Mouse (Mus musculus): ENCODE results near the gene Hist1h4j. TPM values are rescaled to one million over a fixed set of nuclear protein-coding genes. Genes with fewer than 3 reads are reported as not detected.
"Not testable (repeated sequence)": the region's sequence is repeated elsewhere in the genome, so short reads cannot be mapped to it uniquely, and the experiment has no call there.

Hist1h4j gene
- polyA plus RNA-seq, 1 experiment from 2014 or later = 0.81 TPM

DNA sequence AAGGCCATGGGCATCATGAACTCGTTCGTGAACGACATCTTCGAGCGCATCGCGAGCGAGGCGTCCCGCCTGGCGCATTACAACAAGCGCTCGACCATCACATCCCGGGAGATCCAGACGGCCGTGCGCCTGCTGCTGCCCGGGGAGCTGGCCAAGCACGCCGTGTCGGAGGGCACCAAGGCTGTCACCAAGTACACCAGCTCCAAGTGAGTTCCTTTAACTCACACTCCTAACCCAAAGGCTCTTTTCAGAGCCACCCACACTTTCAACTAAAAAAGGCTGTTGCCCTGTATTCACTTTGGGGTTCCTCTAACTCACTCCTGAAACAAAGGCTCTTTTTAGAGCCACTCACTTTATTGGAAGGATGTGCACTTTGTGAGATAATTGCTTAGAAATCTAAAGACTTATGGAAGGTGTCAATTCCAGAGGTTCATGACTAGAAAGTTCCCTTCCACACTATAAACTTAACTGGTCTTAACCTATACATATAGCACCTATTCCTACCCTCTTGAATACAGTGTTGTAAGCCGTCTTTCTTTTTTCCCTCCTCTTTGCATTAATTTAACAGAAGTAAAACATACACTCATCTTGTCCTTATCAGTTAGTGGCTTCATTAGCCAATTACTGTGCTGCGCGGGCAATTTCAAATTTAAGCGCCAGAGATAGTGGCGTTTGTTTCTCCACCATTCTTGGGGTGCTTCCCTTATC, 19.6 kb downstream of the Hist1h4j start:
- peak; percentile 61 for DNase-seq
- H3K36me3 ChIP-seq; H3K9me3 ChIP-seq (replicated peaks); H3K27me3 ChIP-seq: not testable (repeated sequence)
- Histone ChIP-seq H3K9ac (peak overlapping the region; percentile 75), H3K4me3 (replicated peaks) (peak overlapping the region; percentile 56), H3K27ac (peak overlapping the region; percentile 99), H3K4me1 (replicated peaks) (peaks cover 27% of the 10 kb centered on the region), H3K4me2 (peak overlapping the region; percentile 78)
- under 1% methylated on average over 20 of the region's 26 CpGs for WGBS (ENCODE audit: insufficient replicate concordance)
- ATAC-seq (ENCODE audit: low read depth) = peak; percentile 20

DNA sequence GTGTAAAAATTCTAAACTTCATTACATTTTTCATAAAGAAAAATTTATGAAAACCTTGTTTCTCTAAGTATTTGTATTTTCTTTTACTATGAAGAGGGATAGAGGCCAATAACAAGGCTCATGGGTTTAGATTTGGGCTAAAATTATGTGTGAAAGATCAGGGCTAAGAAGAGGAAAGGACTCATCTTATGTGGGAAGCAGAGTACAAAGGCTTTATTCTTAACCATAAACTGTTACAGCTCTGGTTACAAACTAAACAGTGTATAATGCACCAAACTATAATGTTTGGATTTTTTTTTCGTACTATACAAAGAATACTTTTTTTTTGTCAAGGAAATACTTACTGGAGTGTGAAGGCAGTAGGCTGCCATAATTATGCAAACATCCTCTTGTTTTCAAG, 20.8 kb downstream of the Hist1h4j start:
- ATAC-seq (ENCODE audit: low read depth) (no peak), DNase-seq (no peak)
- Histone ChIP-seq H3K9me3 (replicated peaks) (no peaks in the 10 kb centered on the region), H3K9ac (peak overlapping the region; percentile 70), H3K36me3 (no peaks in the 10 kb centered on the region), H3K27ac (peak overlapping the region; percentile 99), H3K27me3 (no peaks in the 10 kb centered on the region), H3K4me2 (peak overlapping the region; percentile 64), H3K4me3 (replicated peaks) (peak overlapping the region; percentile 50), H3K4me1 (replicated peaks) (peaks cover 27% of the 10 kb centered on the region)
- WGBS (ENCODE audit: insufficient replicate concordance) = 78% methylated on average over 1 of the region's 1 CpGs

DNA sequence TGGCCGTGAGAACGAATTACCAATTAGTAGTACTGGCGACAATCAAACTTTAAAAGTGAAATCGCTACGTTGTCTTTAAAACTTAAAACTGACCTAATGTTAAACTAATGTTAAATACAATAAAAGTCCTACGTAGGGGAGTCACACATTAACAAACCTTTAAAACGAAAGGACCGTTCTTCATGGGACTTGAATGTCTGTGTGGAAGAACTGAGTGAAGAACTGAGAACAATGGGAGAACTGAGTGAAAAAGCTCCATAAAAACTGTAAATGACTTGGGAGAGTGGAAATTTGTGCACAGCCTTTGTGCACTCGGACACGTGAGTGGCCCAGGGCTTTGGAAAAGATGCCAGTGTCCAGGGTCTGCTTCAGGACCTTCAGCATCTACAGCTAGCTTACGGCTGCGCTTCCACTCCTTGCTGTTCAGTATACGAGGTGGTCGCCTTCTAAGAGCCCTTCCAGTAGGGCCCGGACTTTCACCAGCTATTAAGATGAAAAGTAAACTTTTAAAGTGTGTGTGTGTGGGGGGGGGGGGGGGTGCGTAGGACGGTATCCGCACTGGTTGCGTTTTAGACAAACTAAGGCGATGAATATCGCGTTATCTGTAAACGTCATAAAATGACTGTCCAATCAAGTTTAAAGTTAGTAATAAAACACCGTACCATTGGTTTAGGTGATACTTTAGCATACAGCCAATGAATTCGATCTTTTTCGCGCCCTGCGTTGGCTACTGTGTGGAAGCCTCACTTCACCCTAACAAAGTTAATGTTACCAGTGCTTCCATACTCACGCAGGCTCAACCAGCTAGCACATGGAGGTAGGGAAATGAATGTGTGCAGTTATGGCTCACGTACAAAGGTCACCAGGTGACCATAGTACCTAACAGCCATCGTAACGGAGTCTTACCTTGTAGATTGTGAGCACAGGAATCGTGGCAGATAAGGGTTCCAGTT, 44.2 kb downstream of the Hist1h4j start:
- H3K9ac ChIP-seq = peak overlapping the region; percentile 93
- H3K9me3 ChIP-seq (replicated peaks) = no peaks in the 10 kb centered on the region
- H3K36me3 ChIP-seq = 0 out of 2 replicates have a peak, but pooled peaks cover 3% of the 10 kb centered on the region
- no peaks in the 10 kb centered on the region for H3K27me3 ChIP-seq
- H3K4me3 ChIP-seq (replicated peaks) = peak overlapping the region; percentile 73
- H3K27ac ChIP-seq = peak overlapping the region; percentile 100
- H3K4me2 ChIP-seq = peak overlapping the region; percentile 91
- DNase-seq = peak; percentile 78
- peak; percentile 70 for ATAC-seq (ENCODE audit: low read depth)
- 3% methylated on average over 33 of the region's 33 CpGs for WGBS (ENCODE audit: insufficient replicate concordance)
- peaks cover 54% of the 10 kb centered on the region for H3K4me1 ChIP-seq (replicated peaks)

DNA sequence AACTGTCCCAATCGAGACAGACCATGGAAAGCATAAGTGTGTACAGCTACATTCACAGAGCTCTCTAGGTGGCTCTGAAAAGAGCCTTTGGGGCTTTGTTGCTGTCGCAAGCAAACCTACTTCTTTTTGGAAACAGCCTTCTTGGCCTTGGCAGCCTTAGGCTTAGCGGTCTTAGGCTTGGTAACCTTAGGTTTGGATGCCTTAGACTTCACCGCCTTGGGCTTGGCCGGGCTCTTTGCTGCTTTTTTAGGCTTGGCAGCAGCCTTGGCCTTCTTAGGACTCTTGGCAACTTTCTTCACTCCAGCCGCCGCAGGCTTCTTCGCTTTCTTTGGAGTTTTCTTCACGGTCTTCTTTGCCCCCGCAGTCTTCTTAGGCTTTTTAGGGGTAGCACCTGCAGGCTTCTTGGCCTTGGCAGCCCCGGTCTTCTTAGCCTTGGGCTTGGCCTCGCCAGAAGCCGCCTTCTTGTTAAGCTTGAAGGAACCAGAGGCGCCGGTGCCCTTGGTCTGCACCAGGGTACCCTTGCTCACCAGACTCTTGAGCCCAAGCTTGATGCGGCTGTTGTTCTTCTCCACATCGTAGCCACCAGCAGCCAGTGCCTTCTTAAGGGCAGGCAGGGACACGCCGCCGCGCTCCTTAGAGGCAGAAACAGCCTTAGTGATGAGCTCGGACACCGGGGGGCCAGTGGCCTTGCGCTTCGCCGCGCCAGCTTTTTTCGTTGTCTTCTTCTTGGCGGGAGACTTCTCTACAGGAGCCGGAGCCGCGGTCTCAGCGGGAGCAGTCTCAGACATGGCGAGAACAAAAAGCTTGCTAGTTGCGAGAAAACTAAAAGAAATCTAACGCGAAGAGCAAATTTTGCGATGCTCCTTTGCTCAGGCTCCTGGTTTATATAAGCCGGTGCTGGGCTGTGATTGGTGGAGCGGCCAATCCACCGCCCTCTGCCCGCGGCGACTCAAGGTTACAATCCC, 45.2 kb downstream of the Hist1h4j start, which contains the start of gene Hist1h1b:
Hist1h1b (minus strand) TSS at position 859 of the 965 bp plus-strand sequence.
- no peaks in the 10 kb centered on the region for H3K27me3 ChIP-seq
- H3K4me1 ChIP-seq (replicated peaks) = peaks cover 57% of the 10 kb centered on the region
- peak within 1 kb of the TSS; percentile 93 for H3K9ac ChIP-seq
- ATAC-seq (ENCODE audit: low read depth) (peak; percentile 54), DNase-seq (peak; percentile 87)
- H3K4me2 ChIP-seq = peak within 1 kb of the TSS; percentile 91
- no peaks in the 10 kb centered on the region for H3K36me3 ChIP-seq
- WGBS (ENCODE audit: insufficient replicate concordance) = under 1% methylated on average over 44 of the region's 44 CpGs
- peak within 1 kb of the TSS; percentile 100 for H3K27ac ChIP-seq
- H3K9me3 ChIP-seq (replicated peaks) = no peaks in the 10 kb centered on the region
- H3K4me3 ChIP-seq (replicated peaks) = peak within 1 kb of the TSS; percentile 73

DNA sequence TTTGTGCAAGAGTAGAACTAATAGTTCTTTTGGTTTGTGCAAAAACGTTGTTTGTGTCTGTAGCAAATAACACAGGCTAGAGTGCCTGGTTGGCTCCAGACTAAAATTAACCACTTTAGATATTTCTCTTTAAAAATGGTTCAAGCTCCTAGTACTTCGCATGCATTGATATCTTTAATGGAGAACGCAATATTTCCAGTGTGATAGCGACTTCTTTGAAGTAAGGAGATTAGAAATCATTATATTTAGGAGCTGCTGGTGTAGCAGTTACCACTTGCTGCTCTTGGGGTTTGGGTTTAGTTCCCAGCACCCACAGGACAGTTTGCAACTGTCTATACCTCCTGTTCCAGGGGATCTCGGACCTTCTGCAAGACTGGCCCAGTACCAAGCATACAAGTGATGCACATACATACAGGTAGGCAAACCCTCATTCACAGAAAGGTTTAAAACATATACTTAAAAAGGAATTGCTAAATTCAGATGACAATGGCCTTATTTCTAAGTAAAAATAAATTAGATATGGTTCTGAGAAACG, 46.2 kb downstream of the Hist1h4j start:
- peak overlapping the region; percentile 93 for H3K9ac ChIP-seq
- no peaks in the 10 kb centered on the region for H3K9me3 ChIP-seq (replicated peaks)
- peak overlapping the region; percentile 100 for H3K27ac ChIP-seq
- H3K4me3 ChIP-seq (replicated peaks) = peak overlapping the region; percentile 73
- H3K36me3 ChIP-seq = no peaks in the 10 kb centered on the region
- WGBS (ENCODE audit: insufficient replicate concordance) = 29% methylated on average over 6 of the region's 6 CpGs
- peak overlapping the region; percentile 91 for H3K4me2 ChIP-seq
- H3K27me3 ChIP-seq = no peaks in the 10 kb centered on the region
- ATAC-seq (ENCODE audit: low read depth) (no peak), DNase-seq (no peak)
- peaks cover 59% of the 10 kb centered on the region for H3K4me1 ChIP-seq (replicated peaks)

DNA sequence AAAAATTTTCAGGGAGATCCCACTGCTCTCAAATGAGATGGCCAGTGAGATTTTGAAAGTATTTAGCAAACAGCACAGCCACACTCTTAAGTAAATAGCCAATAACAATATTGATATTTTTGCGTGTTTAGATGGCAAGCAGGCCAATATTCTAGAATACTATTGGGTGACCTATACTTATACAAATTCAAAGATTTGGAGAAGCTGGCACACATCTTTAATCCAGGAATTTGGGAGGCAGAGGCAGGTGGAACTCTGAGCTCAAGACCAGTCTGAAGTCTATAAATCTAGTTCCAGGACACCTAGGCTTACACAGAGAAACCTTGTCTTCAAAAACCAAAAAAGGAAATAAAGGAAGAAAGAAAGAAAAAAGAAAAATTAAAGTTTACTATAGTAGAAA, 46.8 kb downstream of the Hist1h4j start:
- Histone ChIP-seq H3K4me2 (peak overlapping the region; percentile 74), H3K9me3 (replicated peaks) (no peaks in the 10 kb centered on the region), H3K4me1 (replicated peaks) (peaks cover 56% of the 10 kb centered on the region), H3K27ac (peak overlapping the region; percentile 100), H3K9ac (peak overlapping the region; percentile 64), H3K36me3 (no peaks in the 10 kb centered on the region), H3K4me3 (replicated peaks) (peak overlapping the region; percentile 35; the same call in 1 of the 2 replicates), H3K27me3 (no peaks in the 10 kb centered on the region)
- ATAC-seq (ENCODE audit: low read depth) (no peak), DNase-seq (no peak)
- 75% methylated on average over 1 of the region's 1 CpGs for WGBS (ENCODE audit: insufficient replicate concordance)

DNA sequence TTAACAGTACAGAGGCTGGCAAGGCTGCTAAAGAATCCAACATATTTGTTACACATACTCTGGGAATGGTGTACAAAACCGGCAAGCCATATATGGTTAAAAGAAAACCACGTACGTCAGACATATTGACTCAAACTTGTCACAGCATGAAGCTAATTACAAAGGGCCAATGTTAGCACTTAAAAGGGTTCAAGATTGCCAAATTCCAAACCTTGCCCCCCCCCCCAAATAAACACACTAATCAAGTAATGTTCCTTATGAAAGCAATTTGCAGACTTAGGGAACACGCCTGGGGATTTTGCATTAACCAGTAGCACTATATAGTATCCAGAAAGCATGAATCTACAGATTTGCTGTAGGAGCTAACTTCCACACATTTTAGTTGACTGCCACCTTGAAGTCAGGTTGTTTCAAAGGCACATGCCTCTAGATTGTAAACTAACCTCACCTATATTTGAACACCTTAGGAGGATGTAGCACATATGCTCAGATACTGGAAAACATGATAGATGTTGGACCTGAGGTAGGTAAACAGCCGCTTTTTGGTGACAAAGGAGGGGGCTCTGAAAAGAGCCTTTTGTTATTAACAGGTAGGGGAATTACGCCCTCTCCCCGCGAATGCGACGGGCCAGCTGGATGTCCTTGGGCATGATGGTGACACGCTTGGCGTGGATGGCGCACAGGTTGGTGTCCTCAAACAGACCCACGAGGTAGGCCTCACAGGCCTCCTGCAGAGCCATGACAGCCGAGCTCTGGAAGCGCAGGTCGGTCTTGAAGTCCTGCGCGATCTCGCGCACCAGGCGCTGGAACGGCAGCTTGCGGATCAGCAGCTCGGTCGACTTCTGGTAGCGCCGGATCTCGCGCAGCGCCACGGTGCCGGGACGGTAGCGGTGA, 47.7 kb downstream of the Hist1h4j start:
- H3K36me3 ChIP-seq; H3K27me3 ChIP-seq; H3K9me3 ChIP-seq (replicated peaks): not testable (repeated sequence)
- Histone ChIP-seq H3K4me2 (peak overlapping the region; percentile 74), H3K4me1 (replicated peaks) (peaks cover 47% of the 10 kb centered on the region), H3K27ac (peak overlapping the region; percentile 100), H3K9ac (peak overlapping the region; percentile 78), H3K4me3 (replicated peaks) (peak overlapping the region; percentile 60)
- peak; percentile 4 for ATAC-seq (ENCODE audit: low read depth)
- peak; percentile 68 for DNase-seq
- WGBS (ENCODE audit: insufficient replicate concordance) = 1% methylated on average over 15 of the region's 35 CpGs

DNA sequence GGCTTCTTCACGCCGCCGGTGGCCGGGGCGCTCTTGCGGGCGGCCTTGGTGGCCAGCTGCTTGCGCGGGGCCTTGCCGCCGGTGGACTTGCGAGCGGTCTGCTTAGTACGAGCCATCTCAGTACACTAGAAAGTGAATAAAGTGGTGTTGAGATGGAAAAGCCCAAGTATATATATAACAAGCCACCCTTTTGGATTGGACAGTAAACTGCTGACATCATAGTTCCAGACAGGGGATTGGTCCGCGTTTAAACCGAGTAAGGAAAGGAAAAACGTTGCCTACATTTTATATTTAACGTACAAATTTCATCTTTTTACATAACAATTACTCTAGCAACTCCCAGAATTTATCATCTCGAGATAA, 48.4 kb downstream of the Hist1h4j start, which contains the start of gene Hist1h3i:
Hist1h3i (minus strand) TSS at position 116 of the 363 bp plus-strand sequence.
- Histone ChIP-seq H3K9ac (peak within 1 kb of the TSS; percentile 84), H3K27ac (peak within 1 kb of the TSS; percentile 100), H3K4me1 (replicated peaks) (peaks cover 47% of the 10 kb centered on the region), H3K36me3 (no peaks in the 10 kb centered on the region), H3K9me3 (replicated peaks) (no peaks in the 10 kb centered on the region), H3K4me3 (replicated peaks) (peak within 1 kb of the TSS; percentile 60), H3K4me2 (peak within 1 kb of the TSS; percentile 74), H3K27me3 (no peaks in the 10 kb centered on the region)
- WGBS (ENCODE audit: insufficient replicate concordance) = under 1% methylated on average over 13 of the region's 20 CpGs
- ATAC-seq (ENCODE audit: low read depth) (peak; percentile 39), DNase-seq (peak; percentile 76)

DNA sequence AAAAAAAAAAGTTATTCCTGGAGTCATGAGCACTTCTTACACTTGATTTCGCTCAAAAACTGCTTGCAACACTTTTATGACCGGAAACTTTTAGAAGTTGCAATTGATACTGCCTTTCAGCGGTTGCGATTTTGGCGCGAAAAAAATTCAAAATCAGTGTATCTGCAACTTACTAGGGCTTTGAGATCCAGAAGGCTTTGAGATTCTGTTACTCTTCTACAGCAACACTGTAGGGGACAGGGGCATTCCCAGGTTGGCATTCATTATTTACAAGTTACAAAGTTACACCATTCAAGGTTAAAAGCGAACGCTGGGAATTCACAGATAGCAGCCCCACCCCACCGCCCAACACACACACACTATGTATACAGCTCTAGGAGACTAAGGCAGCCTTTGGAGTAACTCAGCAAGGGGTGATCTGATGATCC, 48.9 kb downstream of the Hist1h4j start:
- 3% methylated on average over 9 of the region's 9 CpGs for WGBS (ENCODE audit: insufficient replicate concordance)
- DNase-seq = peak; percentile 44
- H3K9ac ChIP-seq = peak overlapping the region; percentile 84

More for the DNA sequence above, 48.9 kb downstream of the Hist1h4j start:
- ATAC-seq (ENCODE audit: low read depth) = no peak
- no peaks in the 10 kb centered on the region for H3K27me3 ChIP-seq
- no peaks in the 10 kb centered on the region for H3K36me3 ChIP-seq
- H3K4me2 ChIP-seq = peak overlapping the region; percentile 74
- H3K4me1 ChIP-seq (replicated peaks) = peaks cover 49% of the 10 kb centered on the region
- no peaks in the 10 kb centered on the region for H3K9me3 ChIP-seq (replicated peaks)
- peak overlapping the region; percentile 100 for H3K27ac ChIP-seq
- H3K4me3 ChIP-seq (replicated peaks) = peak overlapping the region; percentile 60
